Mouse (Mus musculus): ENCODE data around the gene Trim34a.
"Not testable (repeated sequence)": the region's sequence is repeated elsewhere in the genome, so short reads cannot be mapped to it uniquely, and the experiment has no call there.

Gene Trim34a

DNA sequence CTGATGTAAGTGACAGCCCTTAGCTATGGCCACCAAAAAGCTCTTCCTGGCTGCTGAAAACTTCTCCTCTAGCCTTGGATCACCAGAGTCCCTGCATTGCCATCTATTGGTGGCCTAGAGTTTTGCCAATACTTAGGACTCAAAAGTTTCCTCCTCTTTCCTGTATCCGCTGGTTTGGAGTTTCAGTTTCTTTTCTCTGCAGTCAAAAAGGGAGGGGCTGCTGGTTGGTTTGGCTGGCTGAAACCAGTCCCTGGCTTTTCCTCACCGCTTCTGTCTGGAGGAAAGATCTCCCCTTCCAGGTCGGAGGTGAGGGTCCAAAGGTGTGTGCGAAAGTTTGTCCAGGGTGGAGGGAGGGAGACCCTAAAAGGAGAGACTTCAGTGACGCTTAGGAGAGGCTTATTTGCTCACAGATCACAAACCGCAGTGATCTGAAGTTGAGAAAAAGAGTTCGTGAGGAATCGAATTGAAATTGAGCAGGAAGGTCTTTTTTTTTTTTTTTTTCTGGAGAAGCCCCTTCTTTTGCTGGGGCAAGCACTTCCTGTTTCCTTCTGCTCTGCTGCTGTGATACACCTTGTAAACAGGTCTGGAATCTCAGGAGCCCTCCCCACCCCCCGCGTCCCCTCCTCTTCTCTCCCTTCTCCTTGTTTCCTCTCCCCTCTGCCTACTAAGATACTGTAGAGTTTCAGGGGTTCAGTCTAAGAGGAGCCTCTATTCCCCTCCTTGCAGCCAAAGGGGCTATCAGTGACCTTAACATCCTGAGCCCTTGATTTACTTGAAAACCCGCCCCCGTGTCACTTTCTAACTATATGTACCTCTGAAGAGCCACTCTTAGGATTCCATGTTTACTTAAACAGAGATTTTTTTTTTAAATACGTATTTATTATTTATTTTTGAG, at the start of gene Trim34a:
Gene Trim34a, plus strand, starts transcription at position 171 of the 895 bp plus-strand sequence.
- no peak for TF ChIP-seq GATA4 (IDR thresholded peaks at IDR 0.05; ENCODE audit: insufficient replicate concordance, low read length)

DNA sequence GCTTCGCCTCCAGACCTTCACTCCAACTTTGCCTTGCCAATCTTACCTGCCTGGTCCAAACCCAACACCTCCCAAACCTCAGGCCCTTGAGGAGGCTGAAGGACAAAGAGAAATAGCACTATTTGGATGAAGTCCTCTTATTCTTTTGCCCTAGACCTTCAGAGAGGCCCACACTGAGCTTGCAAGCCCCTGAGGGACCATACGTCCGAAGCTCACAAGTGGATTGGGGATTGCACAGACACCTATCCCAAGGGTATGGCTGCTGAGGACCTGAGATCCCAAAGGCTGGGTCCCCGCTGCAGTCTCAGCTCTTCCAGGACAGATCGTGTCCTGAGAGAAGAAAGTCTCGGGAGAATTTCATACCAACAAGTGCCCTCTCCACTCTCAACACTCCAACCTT, 48.4 kb upstream of the Trim34a start, which contains the start of gene Olfr649:
Gene Olfr649, minus strand, starts transcription at position 101 of the 400 bp plus-strand sequence.
- no peak for TF ChIP-seq GATA4 (IDR thresholded peaks at IDR 0.05; ENCODE audit: insufficient replicate concordance, low read length)

DNA sequence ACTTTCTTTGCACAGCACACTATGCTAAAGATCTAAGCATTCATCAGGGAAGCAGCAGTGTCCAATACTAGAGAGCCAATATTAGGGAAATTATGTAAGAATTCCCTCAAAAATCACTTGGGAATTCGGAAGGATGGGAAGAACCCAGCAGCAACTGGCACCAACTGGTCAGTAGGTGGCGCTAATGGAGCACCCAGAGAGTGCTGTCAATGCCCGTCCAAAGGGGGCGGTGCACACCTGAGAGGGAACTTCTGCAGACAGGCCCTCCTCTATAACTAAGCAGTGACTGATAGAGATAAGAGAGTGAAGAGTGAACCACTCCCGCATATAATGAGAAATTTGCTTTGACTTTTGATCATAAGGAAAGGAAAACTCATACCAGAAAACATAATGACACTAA, 44.4 kb upstream of the Trim34a start:
- no peak for TF ChIP-seq GATA4 (IDR thresholded peaks at IDR 0.05; ENCODE audit: insufficient replicate concordance, low read length)

DNA sequence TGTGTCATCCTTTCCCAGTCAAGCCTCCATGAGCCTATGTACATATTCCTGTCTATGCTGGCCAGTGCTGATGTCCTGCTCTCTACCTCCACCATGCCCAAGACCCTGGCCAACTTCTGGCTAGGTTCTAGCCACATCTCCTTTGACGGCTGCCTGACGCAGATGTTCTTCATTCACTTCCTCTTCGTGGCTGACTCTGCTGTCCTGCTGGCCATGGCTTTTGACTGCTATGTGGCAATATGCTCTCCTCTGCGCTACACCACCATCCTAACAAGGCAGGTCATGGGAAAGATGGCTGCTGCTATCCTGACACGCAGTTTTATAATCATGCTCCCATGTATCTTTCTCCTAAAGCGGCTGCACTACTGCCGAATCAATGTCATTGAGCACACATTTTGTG, 38.1 kb upstream of the Trim34a start:
- no peak for TF ChIP-seq GATA4 (IDR thresholded peaks at IDR 0.05; ENCODE audit: insufficient replicate concordance, low read length)

DNA sequence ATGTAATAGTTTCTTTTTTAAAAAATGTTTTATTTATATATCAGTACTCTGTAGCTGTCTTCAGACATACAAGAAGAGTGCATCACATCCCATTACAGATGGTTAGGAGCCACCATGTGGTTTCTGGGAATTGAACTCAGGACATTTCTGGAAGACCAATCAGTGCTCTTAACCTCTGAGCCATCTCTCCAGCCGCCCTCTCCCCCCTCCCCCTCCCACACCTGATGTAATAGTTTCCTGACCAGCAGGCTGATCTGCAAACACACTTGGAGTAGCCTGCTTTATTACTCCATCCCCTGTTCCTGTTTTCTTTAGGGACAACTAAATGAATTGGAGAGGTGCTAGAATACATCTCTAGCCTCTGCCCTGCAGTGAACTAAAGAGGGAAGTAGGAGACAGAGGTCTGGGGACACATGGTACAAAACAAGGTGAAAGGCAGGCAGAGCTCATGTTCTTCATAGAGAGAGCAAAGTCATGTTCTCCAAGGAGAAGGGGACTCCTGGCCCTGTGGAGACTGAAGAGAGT, 28.2 kb upstream of the Trim34a start:
- TF ChIP-seq GATA4 (IDR thresholded peaks at IDR 0.05; ENCODE audit: insufficient replicate concordance, low read length), result no peak

DNA sequence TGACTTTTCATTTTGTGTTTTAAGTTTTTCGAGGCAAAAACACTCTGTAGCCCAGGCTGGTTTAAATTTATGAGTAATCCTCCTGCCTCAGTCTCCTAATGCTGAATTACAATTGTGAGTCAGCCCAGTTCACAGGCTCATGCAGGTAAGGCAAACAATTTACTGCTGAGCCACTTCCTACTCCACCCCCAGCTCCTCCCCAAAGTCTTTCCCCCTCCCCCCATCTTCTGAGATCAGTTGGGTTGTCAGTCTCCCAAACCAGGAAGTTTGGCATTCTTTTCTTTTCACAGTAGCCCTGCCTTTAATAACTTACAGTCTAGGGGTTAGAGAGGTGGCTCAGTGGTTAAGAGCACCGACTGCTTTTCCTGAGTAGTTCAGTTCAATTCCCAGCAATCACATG, 26.4 kb upstream of the Trim34a start:
- no peak for TF ChIP-seq GATA4 (IDR thresholded peaks at IDR 0.05; ENCODE audit: insufficient replicate concordance, low read length)

DNA sequence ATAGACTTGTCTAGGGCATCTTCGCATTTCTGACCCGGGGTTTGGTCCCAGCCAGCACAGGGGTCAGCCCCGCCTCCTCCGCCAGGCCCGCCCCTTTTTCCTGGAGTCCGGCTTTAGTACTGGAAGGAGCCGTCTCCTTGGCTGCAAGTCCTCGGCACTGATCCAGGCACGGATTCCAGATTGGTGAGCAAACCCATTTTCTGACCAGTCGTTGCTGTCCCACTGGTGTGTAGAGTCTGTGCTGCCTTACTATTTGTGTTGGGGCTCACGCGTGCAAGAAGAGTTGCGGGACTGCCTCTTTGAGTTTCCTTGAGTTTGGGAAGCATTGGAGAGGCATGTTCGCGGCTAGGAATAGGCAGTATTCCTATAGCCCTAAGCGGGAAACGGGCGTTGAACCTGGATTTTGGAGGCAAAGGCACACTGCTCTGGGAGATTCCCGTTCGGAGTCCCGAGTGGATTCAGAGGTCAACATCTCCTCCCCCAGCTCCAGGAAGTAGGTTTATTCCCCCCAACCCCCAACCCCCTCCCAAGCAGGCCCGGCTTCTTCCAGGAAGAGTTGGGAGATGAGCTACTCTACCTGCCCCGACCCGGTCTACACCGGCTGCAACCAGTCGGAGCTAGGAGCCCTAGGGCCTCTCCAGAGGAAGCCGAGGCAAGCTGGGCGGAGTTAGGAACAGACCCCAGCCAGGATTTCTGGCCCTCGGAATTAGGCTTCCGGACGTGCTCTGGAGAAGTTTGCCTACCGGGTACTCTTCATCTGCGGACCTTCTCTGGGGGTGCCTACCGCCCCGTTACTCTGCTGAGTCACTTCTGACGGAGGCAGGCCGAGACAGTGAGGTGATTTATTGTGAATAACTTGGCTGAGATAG, 25.3 kb upstream of the Trim34a start, which contains the start of gene Trim6:
Gene Trim6, plus strand, starts transcription at position 93 of the 869 bp plus-strand sequence.
- TF ChIP-seq GATA4 (IDR thresholded peaks at IDR 0.05; ENCODE audit: insufficient replicate concordance, low read length), result no peak

DNA sequence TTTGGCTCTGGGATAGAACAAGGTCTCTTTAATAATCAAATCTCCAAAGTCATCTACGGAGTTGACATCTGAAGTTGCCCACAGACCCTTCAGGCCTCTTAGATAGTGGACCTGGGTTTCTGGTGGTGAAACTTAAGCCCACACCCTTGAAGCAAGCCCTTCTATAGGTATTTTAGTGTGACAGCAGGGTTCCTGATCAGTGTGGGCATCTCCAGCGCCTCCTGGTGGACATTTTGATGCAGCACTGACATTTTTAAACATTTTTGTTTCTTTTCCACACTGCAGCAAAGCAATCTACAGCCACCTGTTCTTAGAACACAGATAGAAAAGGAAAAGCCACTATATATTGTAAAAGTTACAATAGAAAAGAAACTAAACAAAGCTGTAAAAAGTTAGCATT, 13.1 kb upstream of the Trim34a start:
- no peak for TF ChIP-seq GATA4 (IDR thresholded peaks at IDR 0.05; ENCODE audit: insufficient replicate concordance, low read length)

DNA sequence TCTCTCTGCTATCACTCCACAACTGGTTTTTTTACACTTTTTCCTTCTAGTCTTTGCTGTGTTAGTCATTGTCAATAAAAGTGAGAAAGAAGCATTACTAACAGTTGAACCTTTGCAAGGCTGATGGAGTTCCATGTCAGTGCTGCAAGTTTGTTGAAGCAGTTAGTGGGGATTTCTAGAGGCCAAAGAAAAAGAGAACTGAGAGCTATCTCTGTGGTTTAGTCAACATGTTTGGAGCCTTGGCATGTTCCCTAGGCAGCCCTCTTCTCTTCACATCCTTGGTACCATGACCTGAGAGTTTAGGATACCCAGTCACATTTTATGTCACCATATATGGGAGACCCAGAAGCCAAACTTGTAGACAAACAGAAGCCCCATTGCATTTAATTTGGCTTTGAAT, 3.4 kb upstream of the Trim34a start:
- no peak for TF ChIP-seq GATA4 (IDR thresholded peaks at IDR 0.05; ENCODE audit: insufficient replicate concordance, low read length)

DNA sequence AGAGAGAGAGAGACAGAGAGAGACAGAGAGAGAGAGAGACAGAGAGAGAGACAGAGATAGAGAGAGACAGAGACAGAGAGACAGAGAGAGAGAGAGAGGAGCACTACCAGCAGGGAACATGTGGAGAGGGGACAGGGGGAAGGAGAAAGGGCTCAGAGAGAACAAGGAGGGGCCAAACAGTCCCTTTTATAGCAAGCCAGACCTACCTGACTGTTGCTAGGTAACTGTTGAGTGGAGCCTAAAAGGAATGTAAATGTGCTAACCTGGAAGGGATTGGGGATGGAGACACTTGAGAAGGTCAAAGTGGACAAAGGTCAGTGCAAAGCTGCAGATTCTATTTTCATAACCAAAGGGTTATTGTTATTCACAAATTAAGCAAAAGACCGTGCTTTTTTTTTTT, 641 bp upstream of the Trim34a start:
- no peak for TF ChIP-seq GATA4 (IDR thresholded peaks at IDR 0.05; ENCODE audit: insufficient replicate concordance, low read length)

DNA sequence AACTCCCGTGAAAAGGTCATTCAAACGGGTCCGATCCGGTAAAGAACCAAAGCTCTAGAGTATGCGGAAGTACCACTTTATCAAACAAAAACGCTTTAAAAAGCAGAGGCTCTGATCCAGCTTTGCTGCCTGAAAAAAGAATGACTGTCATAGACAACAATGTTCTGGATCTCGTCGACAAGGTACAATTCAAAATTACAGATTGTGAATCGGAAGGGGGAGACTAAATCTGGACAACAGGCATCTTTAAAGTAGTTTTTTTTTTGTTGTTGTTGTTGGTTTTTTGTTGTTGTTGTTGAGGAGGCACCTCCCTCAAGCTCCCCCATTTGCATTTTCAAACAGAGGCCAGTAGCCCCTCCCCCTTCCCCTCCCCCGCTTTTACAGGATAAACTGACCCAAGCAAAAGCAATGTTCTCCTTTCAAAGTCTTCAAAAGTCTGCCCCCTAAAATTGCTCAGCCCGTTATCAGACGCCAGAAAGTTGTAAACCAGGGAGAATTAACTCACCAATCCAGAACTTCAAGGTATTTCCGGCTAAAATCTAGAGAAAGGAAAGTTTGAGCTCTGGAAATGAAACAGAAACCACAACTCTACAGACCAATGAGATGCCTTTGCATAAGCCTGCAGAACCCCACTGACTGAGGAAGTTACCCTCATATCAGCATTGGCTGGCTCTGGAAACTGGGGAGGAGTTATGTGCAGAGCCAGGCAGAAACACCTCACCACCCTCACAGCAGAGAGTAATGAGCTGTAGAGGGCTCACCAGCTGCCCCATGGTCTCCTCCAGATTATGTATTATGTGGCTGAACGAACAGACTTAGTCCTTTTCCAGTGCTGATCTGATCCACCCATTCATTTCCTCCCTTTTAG, 43.6 kb downstream of the Trim34a start, which contains the start of gene Trim5:
Gene Trim5, minus strand, starts transcription at position 519 of the 868 bp plus-strand sequence.
- TF ChIP-seq GATA4 (IDR thresholded peaks at IDR 0.05; ENCODE audit: insufficient replicate concordance, low read length), result not testable (repeated sequence)

DNA sequence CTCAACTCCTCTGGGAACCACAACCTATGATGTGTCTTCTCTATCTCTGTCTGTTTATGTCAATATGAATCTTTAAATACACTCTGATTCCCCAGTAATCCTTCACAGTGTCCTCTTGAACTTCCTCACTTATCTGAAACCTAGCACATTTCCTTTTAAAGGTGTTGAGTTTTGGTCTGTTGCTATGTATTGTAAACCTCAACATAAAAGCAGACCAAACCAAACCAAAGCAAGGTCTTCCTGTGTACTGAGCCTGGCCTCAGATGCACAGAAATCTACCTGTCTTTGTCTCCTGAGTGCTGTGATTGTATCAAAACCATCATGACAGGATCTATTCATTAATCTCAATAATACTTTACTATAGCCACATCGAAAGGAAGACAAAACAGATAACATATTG, 46.4 kb downstream of the Trim34a start:
- TF ChIP-seq GATA4 (IDR thresholded peaks at IDR 0.05; ENCODE audit: insufficient replicate concordance, low read length), result no peak

DNA sequence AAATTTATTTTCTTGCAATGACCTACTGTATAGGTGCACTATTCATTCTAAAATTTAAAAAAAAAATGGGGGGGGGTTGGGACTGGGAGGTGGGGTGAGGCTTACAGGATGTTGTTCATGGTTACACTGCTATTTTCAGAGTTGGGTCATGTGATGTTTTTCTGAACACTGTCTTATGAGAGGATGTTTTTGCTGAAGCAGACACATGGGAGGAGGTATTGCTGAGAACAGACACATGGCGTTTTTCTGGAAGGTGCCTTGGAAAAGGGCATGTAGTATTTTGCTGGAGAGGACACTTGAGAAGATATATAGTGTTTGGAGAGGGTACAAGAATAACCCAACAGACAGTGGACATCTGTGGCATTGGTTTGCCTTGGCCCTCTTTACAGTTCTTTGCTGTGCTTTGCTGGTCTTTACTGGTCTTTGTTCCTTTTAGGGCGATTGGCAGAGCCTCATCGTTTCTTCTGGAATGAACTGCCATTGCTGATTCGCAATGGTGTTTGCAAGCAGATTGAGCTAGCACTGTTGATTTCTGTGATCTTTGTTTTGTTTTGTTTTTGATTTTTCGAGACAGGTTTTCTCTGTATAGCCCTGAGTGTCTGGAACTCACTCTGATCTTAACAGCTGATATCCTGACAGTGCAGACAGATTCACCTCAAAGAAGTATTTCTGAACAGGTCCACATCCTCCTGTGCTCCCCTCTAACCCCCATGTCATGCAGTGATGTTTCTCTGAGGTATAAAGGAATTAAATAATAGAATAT, 47.6 kb downstream of the Trim34a start:
- TF ChIP-seq GATA4 (IDR thresholded peaks at IDR 0.05; ENCODE audit: insufficient replicate concordance, low read length), result no peak
